In genomic region chr6:86644775-86645400, GRCm38 (mm10) we compare ENCODE assay signal across 29 mouse cellular contexts. TPM values are rescaled to one million over a fixed set of nuclear protein-coding genes. Genes with fewer than 3 reads are reported as not detected.
DNase-seq lines count a peak whose midpoint lies in the region; ATAC-seq and TF ChIP-seq lines count a peak whose summit lies in the region.
"Had no signal": no experiment of that assay in that cellular context is flagged by ENCODE, and none has a peak within 500 bp of the region (broad histone marks: within the 10 kb centered on the region; RNA-seq: fewer than 3 reads in every experiment).

No protein-coding gene starts in this region.

- H3K36me3 ChIP-seq in thymus, adult 2 months (ENCODE audit: control insufficient read depth, insufficient read depth, low read length) = peaks cover 1% of the 10 kb centered on the region
- H3K36me3 ChIP-seq in liver, embryonic 16.5 days (ENCODE audit: control insufficient read depth, insufficient read depth) = peaks cover 19% of the 10 kb centered on the region
- H3K36me3 ChIP-seq in midbrain, embryonic 16.5 days (ENCODE audit: control insufficient read depth, insufficient read depth, low read length) = peaks cover 13% of the 10 kb centered on the region; the same call in 1 of the 2 replicates

- no peak for TF ChIP-seq CTCF in thymus, adult 2 months (IDR thresholded peaks at IDR 0.05; ENCODE audit: borderline replicate concordance, control insufficient read depth, extremely low read depth, insufficient read depth, low read length, poor library complexity)

- no peak for TF ChIP-seq POLR2A in thymus, adult 2 months (IDR thresholded peaks at IDR 0.05; ENCODE audit: control insufficient read depth, extremely low read depth, insufficient read depth, low read length, poor library complexity)

- no peaks in the 10 kb centered on the region for H3K9me3 ChIP-seq in liver, embryonic 16.5 days (replicated peaks; ENCODE audit: control insufficient read depth, low read length)
- H3K9me3 ChIP-seq in midbrain, embryonic 16.5 days (replicated peaks; ENCODE audit: control insufficient read depth, low read length, poor library complexity, severe bottlenecking) = no peaks in the 10 kb centered on the region
- H3K9me3 ChIP-seq: forebrain, embryonic 12.5 days; heart, embryonic 10.5 days; heart, embryonic 15.5 days; hindbrain, embryonic 12.5 days; kidney, embryonic 15.5 days; limb, embryonic 12.5 days; midbrain, embryonic 13.5 days had no signal

- DNase-seq in heart, adult 11 months = peak; percentile 78
- DNase-seq in heart, adult 8-10 months (ENCODE audit: low spot score) = no peak
- peak; percentile 7 for DNase-seq in thymus, adult 2 months
- no peak for DNase-seq in thymus, postnatal 10 days (ENCODE audit: low spot score in 2 of 2)
- DNase-seq in thymus, postnatal 25 days = peak; percentile 25
- no peak for DNase-seq in urinary bladder, postnatal 14 days (ENCODE audit: low spot score)
- DNase-seq: cerebellum, adult 18-20 months; cerebellum, postnatal 14 days; forebrain, postnatal 0 days; gastrocnemius, postnatal 10 days; heart, postnatal 36 days; kidney, adult 11 months; kidney, postnatal 25 days; lung, postnatal 36 days; right cerebral cortex, adult 18-20 months had no signal

- ATAC-seq in liver, embryonic 16.5 days (ENCODE audit: low read depth) = no peak
- no peak for ATAC-seq in midbrain, embryonic 16.5 days
- ATAC-seq: forebrain, postnatal 0 days; midbrain, embryonic 13.5 days had no signal

- 53% methylated on average over 3 of the region's 3 CpGs for WGBS in thymus, adult 2 months
- 72% methylated on average over 3 of the region's 3 CpGs for WGBS in liver, embryonic 16.5 days (ENCODE audit: insufficient replicate concordance)
- 84% methylated on average over 3 of the region's 3 CpGs for WGBS in midbrain, embryonic 16.5 days

- peak overlapping the region; percentile 13; the same call in 1 of the 2 replicates for H3K27ac ChIP-seq in thymus, adult 2 months (ENCODE audit: control insufficient read depth, insufficient read depth, low read length)
- peak overlapping the region; percentile 53; the same call in 1 of the 2 replicates for H3K27ac ChIP-seq in liver, embryonic 16.5 days (ENCODE audit: low read length)
- H3K27ac ChIP-seq in midbrain, embryonic 16.5 days (ENCODE audit: low read length) = no peak overlapping the region
- H3K27ac ChIP-seq: forebrain, embryonic 12.5 days; heart, embryonic 10.5 days; heart, embryonic 15.5 days; hindbrain, embryonic 12.5 days; kidney, embryonic 15.5 days; left cerebral cortex, adult 2 months; limb, embryonic 12.5 days; midbrain, embryonic 13.5 days; stomach, postnatal 0 days had no signal

- H3K27me3 ChIP-seq in thymus, adult 2 months (ENCODE audit: control insufficient read depth, insufficient read depth, low read length) = no peaks in the 10 kb centered on the region
- H3K27me3 ChIP-seq in liver, embryonic 16.5 days (ENCODE audit: control insufficient read depth, insufficient read depth, low read depth, low read length) = no peaks in the 10 kb centered on the region
- no peaks in the 10 kb centered on the region for H3K27me3 ChIP-seq in midbrain, embryonic 16.5 days (ENCODE audit: control insufficient read depth, insufficient read depth, low read depth, low read length)
- H3K27me3 ChIP-seq: forebrain, embryonic 12.5 days; heart, embryonic 15.5 days; hindbrain, embryonic 12.5 days; kidney, embryonic 15.5 days; limb, embryonic 12.5 days; midbrain, embryonic 13.5 days had no signal

- no peak overlapping the region for H3K4me3 ChIP-seq in thymus, adult 2 months (ENCODE audit: control insufficient read depth, insufficient read depth, low read length)
- H3K4me3 ChIP-seq in liver, embryonic 16.5 days (ENCODE audit: low read depth, low read length) = no peak overlapping the region
- no peak overlapping the region for H3K4me3 ChIP-seq in midbrain, embryonic 16.5 days (ENCODE audit: low read depth, low read length)
- H3K4me3 ChIP-seq: erythroblast, embryonic 14.5 days; forebrain, embryonic 12.5 days; heart, embryonic 10.5 days; heart, embryonic 15.5 days; hindbrain, embryonic 12.5 days; kidney, embryonic 15.5 days; left cerebral cortex, adult 2 months; limb, embryonic 12.5 days; midbrain, embryonic 13.5 days had no signal

- H3K9ac ChIP-seq in liver, embryonic 16.5 days (ENCODE audit: low read depth, low read length) = no peak overlapping the region; the same call in 1 of the 2 replicates
- H3K9ac ChIP-seq in midbrain, embryonic 16.5 days (ENCODE audit: low read depth, low read length) = no peak overlapping the region
- H3K9ac ChIP-seq: forebrain, embryonic 12.5 days; forebrain, postnatal 0 days; heart, embryonic 15.5 days; hindbrain, embryonic 12.5 days; kidney, embryonic 15.5 days; limb, embryonic 12.5 days; liver, embryonic 14.5 days; midbrain, embryonic 13.5 days had no signal

- peaks cover 16% of the 10 kb centered on the region for H3K4me1 ChIP-seq in thymus, adult 2 months (replicated peaks; ENCODE audit: control insufficient read depth, insufficient read depth, low read length)
- H3K4me1 ChIP-seq in liver, embryonic 16.5 days (ENCODE audit: control insufficient read depth, low read depth, low read length) = peaks cover 28% of the 10 kb centered on the region
- no peaks in the 10 kb centered on the region for H3K4me1 ChIP-seq in midbrain, embryonic 16.5 days (ENCODE audit: control insufficient read depth, insufficient read depth, low read length)
- H3K4me1 ChIP-seq: forebrain, embryonic 12.5 days; heart, embryonic 15.5 days; hindbrain, embryonic 12.5 days; kidney, embryonic 15.5 days; limb, embryonic 12.5 days; midbrain, embryonic 13.5 days had no signal

- no peak overlapping the region for H3K4me2 ChIP-seq in liver, embryonic 16.5 days (ENCODE audit: low read depth, low read length)
- H3K4me2 ChIP-seq in midbrain, embryonic 16.5 days (ENCODE audit: low read length) = no peak overlapping the region
- H3K4me2 ChIP-seq: forebrain, embryonic 12.5 days; heart, embryonic 15.5 days; hindbrain, embryonic 12.5 days; kidney, embryonic 15.5 days; limb, embryonic 12.5 days; midbrain, embryonic 13.5 days had no signal

RNA-seq across cellular contexts. Expression of gene Asprv1, which starts 16.9 kb away (rescaled TPM):
- not detected for total RNA-seq in heart, adult 8-10 months (2022)
- polyA plus RNA-seq in thymus, adult 2 months (2012; rRNA removed) = 7.6 and 10.1 TPM in 2 replicates
- 2.3 and 2.9 TPM in 2 replicates for polyA plus RNA-seq in liver, embryonic 16.5 days (2015; fragmentation: Nextera tagmentation; extraction: Ambion mirVana)
- polyA plus RNA-seq in midbrain, embryonic 16.5 days (2015; fragmentation: Nextera tagmentation; extraction: Ambion mirVana) = 0.45 and 0.62 TPM in 2 replicates
- total RNA-seq: heart, postnatal 36 days; megakaryocyte-erythroid progenitor cell, adult 5-6 weeks had no signal
- polyA plus RNA-seq: erythroblast, embryonic 14.5 days had no signal

RNA-seq across cellular contexts. Expression of gene Mxd1, which starts 24.1 kb away (rescaled TPM):
- total RNA-seq in heart, adult 8-10 months (2022) = 1 to 10 TPM; 6.1 to 8.7 (median 7.2) TPM
- 28.6 and 31.0 TPM in 2 replicates for polyA plus RNA-seq in thymus, adult 2 months (2012; rRNA removed)
- polyA plus RNA-seq in liver, embryonic 16.5 days (2015; fragmentation: Nextera tagmentation; extraction: Ambion mirVana) = 51.6 and 53.8 TPM in 2 replicates
- polyA plus RNA-seq in midbrain, embryonic 16.5 days (2015; fragmentation: Nextera tagmentation; extraction: Ambion mirVana) = 20.2 and 21.7 TPM in 2 replicates

RNA-seq across cellular contexts. Expression of gene Snrnp27, which starts 39.4 kb away (rescaled TPM):
- total RNA-seq in heart, adult 8-10 months (2022) = 10 to 100 TPM; 45.1 to 58.5 (median 53.4) TPM
- 14.0 and 14.5 TPM in 2 replicates for polyA plus RNA-seq in thymus, adult 2 months (2012; rRNA removed)
- 35.6 and 47.6 TPM in 2 replicates for polyA plus RNA-seq in liver, embryonic 16.5 days (2015; fragmentation: Nextera tagmentation; extraction: Ambion mirVana)
- polyA plus RNA-seq in midbrain, embryonic 16.5 days (2015; fragmentation: Nextera tagmentation; extraction: Ambion mirVana) = 94.6 and 94.8 TPM in 2 replicates

Comparison
In these comparisons a context has a peak if more than half of its experiments do, and no peak if none do; other contexts are left out.
1. DNase-seq: peak in heart, adult 11 months (single experiment), thymus, adult 2 months (single experiment) and thymus, postnatal 25 days (single experiment); none in heart, adult 8-10 months (single experiment), thymus, postnatal 10 days (0 of 2) and urinary bladder, postnatal 14 days (single experiment).